Mouse (Mus musculus) lung, postnatal 0 days (tissue): ENCODE results near the gene Agtpbp1. TPM values are rescaled to one million over a fixed set of nuclear protein-coding genes. Genes with fewer than 3 reads are reported as not detected.
A peak's percentile ranks its signal among the peaks of the same experiment; 100 is the strongest.

ENCODE experiments used
- ATAC-seq: fragments of 200-750 bp; cut with Nextera tagmentation; 2 replicates; pipeline ENCODE4 v1.8.0; 2017; ENCODE audit warnings: moderate library complexity
- DNase-seq: peaks from one replicate; pipeline ENCODE4 v3.0.0-alpha.2; 2016; ENCODE audit warnings: low spot score
- H3K27ac ChIP-seq: fragments of 300-500 bp; sonication (generic); 2 replicates; pipeline ENCODE4 v1.5.1; 2014; ENCODE audit warnings: antibody characterized with exemption, mild to moderate bottlenecking, low read length, mixed read lengths
- H3K27me3 ChIP-seq: fragments of 300-500 bp; sonication (generic); replicated peaks from 2 replicates; pipeline ENCODE4 v1.6.1; 2014; ENCODE audit warnings: low read length, mixed read lengths; ENCODE audit not compliant: insufficient read depth
- H3K36me3 ChIP-seq: fragments of 300-500 bp; sonication (generic); 2 replicates; pipeline ENCODE4 v1.6.1; 2014; ENCODE audit warnings: low read length, mixed read lengths; ENCODE audit not compliant: insufficient read depth
- H3K4me1 ChIP-seq: fragments of 300-500 bp; sonication (generic); 2 replicates; pipeline ENCODE4 v1.6.1; 2014; ENCODE audit warnings: antibody characterized with exemption, low read depth, low read length, mixed read lengths; ENCODE audit not compliant: insufficient read depth
- H3K4me2 ChIP-seq: fragments of 300-500 bp; sonication (generic); replicated peaks from 2 replicates; pipeline ENCODE4 v1.6.1; 2014; ENCODE audit warnings: low read depth, mild to moderate bottlenecking, low read length, moderate library complexity, mixed read lengths
- H3K4me3 ChIP-seq: fragments of 300-500 bp; sonication (generic); 2 replicates; pipeline ENCODE4 v1.5.1; 2014; ENCODE audit warnings: low read depth, low read length
- H3K9ac ChIP-seq: fragments of 300-500 bp; sonication (generic); replicated peaks from 2 replicates; pipeline ENCODE4 v1.6.1; 2014; ENCODE audit warnings: low read depth, mild to moderate bottlenecking
- H3K9me3 ChIP-seq: fragments of 300-500 bp; sonication (generic); 2 replicates; pipeline ENCODE4 v1.6.1; 2016; ENCODE audit warnings: low read length, mixed read lengths
- CTCF ChIP-seq: IDR thresholded peaks from 2 replicates; pipeline ENCODE4 v1.5.1; 2016; ENCODE audit warnings: antibody characterized with exemption, mild to moderate bottlenecking
- EP300 ChIP-seq: IDR thresholded peaks from 2 replicates; pipeline ENCODE4 v1.6.1; 2016; ENCODE audit warnings: antibody characterized with exemption, mild to moderate bottlenecking, control low read depth
- WGBS: fragments of 180-500 bp; shearing (Covaris S2); extraction: QIAGEN DNeasy Blood & Tissue Kit; methylation state at CpG from one replicate; pipeline ENCODE4 v1.1.7; 2014; 5-methylcytosine and 5-hydroxymethylcytosine counted together
- polyA plus RNA-seq: library from polyadenylated mRNA; unstranded; fragments of >200 nt; fragmentation: Nextera tagmentation; extraction: Ambion mirVana; gene quantifications from 2 replicates; pipeline ENCODE4 v1.2.1, GENCODE M21; 2015

Gene Agtpbp1
- polyA plus RNA-seq, 1 experiment from 2014 or later: 14.1 TPM

- Histone ChIP-seq H3K4me1 (no peaks in the 10 kb centered on the region), H3K36me3 (peaks cover 6% of the 10 kb centered on the region; the same call in 1 of the 2 replicates), H3K9ac (no peak overlapping the region), H3K4me2 (no peak overlapping the region), H3K4me3 (no peak overlapping the region), H3K9me3 (no peaks in the 10 kb centered on the region), H3K27me3 (no peaks in the 10 kb centered on the region), H3K27ac (no peak overlapping the region)
- no peak for TF ChIP-seq CTCF
- TF ChIP-seq EP300: no peak
- DNase-seq (no peak), ATAC-seq (no peak)
- 84% methylated on average over 4 of the region's 4 CpGs for WGBS
Observed at GRCm38 (mm10) chr13:59589672-59590071, 4.6 kb upstream of the Agtpbp1 start.

DNA sequence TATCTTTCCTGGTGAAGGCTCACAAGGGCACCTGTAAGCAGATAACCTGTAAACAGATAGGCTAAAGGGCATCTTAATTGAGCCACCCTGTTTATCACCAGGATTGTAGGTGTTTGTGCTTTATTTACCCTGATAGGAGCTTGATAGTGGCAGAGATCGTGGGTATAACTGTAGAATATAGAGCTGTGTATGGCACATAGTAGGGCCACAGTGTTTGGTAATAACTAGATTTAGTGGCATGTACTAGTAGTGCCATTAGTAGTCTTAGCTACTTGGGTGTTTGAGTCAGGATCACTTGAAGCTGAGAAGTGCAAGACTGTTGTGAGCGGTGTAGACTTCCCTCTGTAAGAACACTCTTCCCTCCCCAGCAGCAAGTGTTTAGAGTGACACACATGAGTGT, 2.2 kb upstream of the Agtpbp1 start:
- Histone ChIP-seq H3K4me3 (no peak overlapping the region), H3K9ac (no peak overlapping the region), H3K9me3 (no peaks in the 10 kb centered on the region), H3K27me3 (no peaks in the 10 kb centered on the region), H3K27ac (no peak overlapping the region), H3K36me3 (peaks cover 6% of the 10 kb centered on the region; the same call in 1 of the 2 replicates), H3K4me2 (no peak overlapping the region), H3K4me1 (no peaks in the 10 kb centered on the region; the same call in 1 of the 2 replicates)
- ATAC-seq (no peak), DNase-seq (no peak)
- WGBS: 72% methylated on average over 2 of the region's 2 CpGs
- TF ChIP-seq CTCF: no peak
- no peak for TF ChIP-seq EP300

- Histone ChIP-seq H3K27me3 (no peaks in the 10 kb centered on the region), H3K36me3 (peaks cover 6% of the 10 kb centered on the region; the same call in 1 of the 2 replicates), H3K9me3 (no peaks in the 10 kb centered on the region), H3K4me1 (no peaks in the 10 kb centered on the region; the same call in 1 of the 2 replicates), H3K4me3 (peak overlapping the region; percentile 90), H3K4me2 (peak overlapping the region; percentile 88), H3K9ac (peak overlapping the region; percentile 58), H3K27ac (peak overlapping the region; percentile 84)
- TF ChIP-seq EP300 (no peak), CTCF (no peak)
- DNase-seq: no peak
- ATAC-seq: no peak
- WGBS: under 1% methylated on average over 28 of the region's 28 CpGs
Observed at GRCm38 (mm10) chr13:59585648-59586005, 600 bp upstream of the Agtpbp1 start.

DNA sequence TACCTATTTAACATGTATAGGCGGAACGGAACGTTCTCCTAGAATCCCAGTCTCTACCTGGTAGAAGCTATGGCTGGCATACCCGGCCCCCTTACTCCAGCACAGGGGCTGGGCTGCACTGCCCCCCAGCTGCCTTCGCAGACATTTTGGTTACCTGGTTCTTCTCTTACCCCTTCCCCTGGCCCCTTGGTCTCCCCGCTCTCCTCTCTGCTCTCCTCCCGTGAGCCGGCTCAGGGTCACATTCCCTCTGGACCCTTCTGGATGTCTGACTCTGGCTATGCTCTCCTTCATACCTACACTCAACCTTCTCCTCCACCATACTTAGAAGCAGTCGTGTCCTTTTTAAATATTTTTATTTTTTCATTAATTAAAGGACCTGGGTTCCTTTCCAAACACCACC, 546 bp downstream of the Agtpbp1 start:
- TF ChIP-seq CTCF (peak; percentile 50), EP300 (no peak)
- WGBS: under 1% methylated on average over 9 of the region's 9 CpGs
- Histone ChIP-seq H3K4me1 (no peaks in the 10 kb centered on the region; the same call in 1 of the 2 replicates), H3K27ac (peak overlapping the region; percentile 80), H3K4me3 (peak overlapping the region; percentile 90), H3K4me2 (peak overlapping the region; percentile 87), H3K9me3 (no peaks in the 10 kb centered on the region), H3K36me3 (no peaks in the 10 kb centered on the region), H3K9ac (peak overlapping the region; percentile 51), H3K27me3 (no peaks in the 10 kb centered on the region)
- peak; percentile 64 for DNase-seq
- peak; percentile 30 for ATAC-seq

GRCm38 (mm10) chr13:59580954-59581353, 4.1 kb downstream of the Agtpbp1 start:
- Histone ChIP-seq H3K27ac (no peak overlapping the region), H3K9ac (no peak overlapping the region), H3K36me3 (no peaks in the 10 kb centered on the region), H3K4me1 (no peaks in the 10 kb centered on the region; the same call in 1 of the 2 replicates), H3K9me3 (no peaks in the 10 kb centered on the region), H3K4me3 (no peak overlapping the region), H3K4me2 (no peak overlapping the region), H3K27me3 (no peaks in the 10 kb centered on the region)
- DNase-seq: no peak
- ATAC-seq: no peak
- 95% methylated on average over 4 of the region's 4 CpGs for WGBS
- TF ChIP-seq CTCF (peak; percentile 27), EP300 (no peak)

- ATAC-seq (no peak; the same call in 1 of the 2 replicates), DNase-seq (peak; percentile 57)
- H3K4me3 ChIP-seq: no peak overlapping the region
- no peaks in the 10 kb centered on the region for H3K27me3 ChIP-seq
- WGBS: 72% methylated on average over 2 of the region's 2 CpGs
- no peaks in the 10 kb centered on the region for H3K4me1 ChIP-seq
- no peak overlapping the region for H3K27ac ChIP-seq
- TF ChIP-seq CTCF (no peak), EP300 (no peak)
- H3K9ac ChIP-seq: no peak overlapping the region
- no peaks in the 10 kb centered on the region for H3K9me3 ChIP-seq
- H3K36me3 ChIP-seq: no peaks in the 10 kb centered on the region
- H3K4me2 ChIP-seq: no peak overlapping the region
Observed at GRCm38 (mm10) chr13:59572549-59572948, 12.5 kb downstream of the Agtpbp1 start.

GRCm38 (mm10) chr13:59571107-59571506, 13.9 kb downstream of the Agtpbp1 start:
- H3K4me2 ChIP-seq: no peak overlapping the region
- TF ChIP-seq EP300 (no peak), CTCF (no peak)

More at GRCm38 (mm10) chr13:59571107-59571506, 13.9 kb downstream of the Agtpbp1 start:
- Histone ChIP-seq H3K9ac (no peak overlapping the region), H3K4me3 (no peak overlapping the region), H3K27me3 (no peaks in the 10 kb centered on the region), H3K27ac (no peak overlapping the region), H3K36me3 (no peaks in the 10 kb centered on the region), H3K4me1 (no peaks in the 10 kb centered on the region), H3K9me3 (no peaks in the 10 kb centered on the region)
- no peak for DNase-seq
- WGBS: 76% methylated on average over 6 of the region's 6 CpGs
- no peak for ATAC-seq
